Comparison of ENCODE assay signal across 10 mouse cellular contexts in genomic region chr3:149174689-149175390, GRCm38 (mm10).
DNase-seq lines count a peak whose midpoint lies in the region; ATAC-seq and TF ChIP-seq lines count a peak whose summit lies in the region.
"Had no signal": no experiment of that assay in that cellular context is flagged by ENCODE, and none has a peak within 500 bp of the region (broad histone marks: within the 10 kb centered on the region; RNA-seq: fewer than 3 reads in every experiment).

No protein-coding gene starts in this region.

- H3K27me3 ChIP-seq in hindbrain, embryonic 11.5 days (ENCODE audit: control insufficient read depth, insufficient read depth, low read length): no peaks in the 10 kb centered on the region
- no peaks in the 10 kb centered on the region for H3K27me3 ChIP-seq in hindbrain, embryonic 13.5 days
- H3K27me3 ChIP-seq in midbrain, postnatal 0 days (ENCODE audit: insufficient read depth, low read length): no peaks in the 10 kb centered on the region

- no peaks in the 10 kb centered on the region for H3K36me3 ChIP-seq in hindbrain, embryonic 11.5 days (ENCODE audit: control insufficient read depth, insufficient read depth, low read length)
- no peaks in the 10 kb centered on the region for H3K36me3 ChIP-seq in hindbrain, embryonic 13.5 days
- no peaks in the 10 kb centered on the region for H3K36me3 ChIP-seq in midbrain, postnatal 0 days (ENCODE audit: insufficient read depth, low read length)
- H3K36me3 ChIP-seq: heart, embryonic 10.5 days had no signal

- no peak overlapping the region for H3K9ac ChIP-seq in hindbrain, embryonic 11.5 days (ENCODE audit: low read depth, low read length)
- H3K9ac ChIP-seq in hindbrain, embryonic 13.5 days: no peak overlapping the region
- no peak overlapping the region for H3K9ac ChIP-seq in midbrain, postnatal 0 days (replicated peaks; ENCODE audit: low read length, poor library complexity, severe bottlenecking)

- TF ChIP-seq CTCF in midbrain, postnatal 0 days (IDR thresholded peaks at IDR 0.05): no peak

- DNase-seq in hindbrain, embryonic 11.5 days (ENCODE audit: low spot score): peak; percentile 24
- peak; percentile 24 for DNase-seq in ZHBTc4 (ENCODE audit: low read depth, low spot score)
- DNase-seq in midbrain, postnatal 0 days (ENCODE audit: low spot score): peak; percentile 77
- no peak for DNase-seq in gastrocnemius, postnatal 25 days
- DNase-seq in adrenal gland, postnatal 36 days: no peak
- DNase-seq: kidney, postnatal 25 days had no signal

- no peak overlapping the region for H3K27ac ChIP-seq in hindbrain, embryonic 11.5 days (ENCODE audit: low read depth, low read length)
- H3K27ac ChIP-seq in hindbrain, embryonic 13.5 days: no peak overlapping the region
- H3K27ac ChIP-seq in midbrain, postnatal 0 days (ENCODE audit: low read depth, low read length): no peak overlapping the region
- H3K27ac ChIP-seq: heart, embryonic 10.5 days had no signal

- no peaks in the 10 kb centered on the region for H3K9me3 ChIP-seq in hindbrain, embryonic 11.5 days (ENCODE audit: control insufficient read depth, low read length)
- no peaks in the 10 kb centered on the region for H3K9me3 ChIP-seq in hindbrain, embryonic 13.5 days
- no peaks in the 10 kb centered on the region for H3K9me3 ChIP-seq in midbrain, postnatal 0 days (ENCODE audit: low read length)
- H3K9me3 ChIP-seq: heart, embryonic 10.5 days had no signal

- H3K4me1 ChIP-seq in hindbrain, embryonic 11.5 days (replicated peaks; ENCODE audit: control insufficient read depth, insufficient read depth, low read length): no peaks in the 10 kb centered on the region
- H3K4me1 ChIP-seq in hindbrain, embryonic 13.5 days (replicated peaks): peaks cover 10% of the 10 kb centered on the region
- no peaks in the 10 kb centered on the region for H3K4me1 ChIP-seq in midbrain, postnatal 0 days (ENCODE audit: insufficient read depth, low read length)

- no peak overlapping the region for H3K4me3 ChIP-seq in hindbrain, embryonic 11.5 days (ENCODE audit: low read depth, low read length)
- no peak overlapping the region for H3K4me3 ChIP-seq in hindbrain, embryonic 13.5 days
- H3K4me3 ChIP-seq in midbrain, postnatal 0 days (ENCODE audit: low read depth, low read length): no peak overlapping the region
- H3K4me3 ChIP-seq: heart, embryonic 10.5 days had no signal

- no peak for ATAC-seq in hindbrain, embryonic 11.5 days (ENCODE audit: low FRiP score)
- ATAC-seq in hindbrain, embryonic 13.5 days (ENCODE audit: low FRiP score): no peak; the same call in 1 of the 2 replicates
- ATAC-seq in common myeloid progenitor, adult 5-6 weeks (replicated peaks; ENCODE audit: low read depth, poor library complexity, severe bottlenecking): peak; percentile 22; the same call in 1 of the 2 replicates
- ATAC-seq in midbrain, postnatal 0 days (ENCODE audit: low FRiP score): peak; percentile 58; the same call in 1 of the 2 replicates
- ATAC-seq: lung, postnatal 0 days had no signal

- H3K4me2 ChIP-seq in hindbrain, embryonic 11.5 days (replicated peaks; ENCODE audit: low read depth, low read length): no peak overlapping the region
- H3K4me2 ChIP-seq in hindbrain, embryonic 13.5 days: no peak overlapping the region
- H3K4me2 ChIP-seq in midbrain, postnatal 0 days (ENCODE audit: low read depth, low read length, poor library complexity, severe bottlenecking): no peak overlapping the region

- 66% methylated on average over 11 of the region's 11 CpGs for WGBS in hindbrain, embryonic 11.5 days
- 67% methylated on average over 11 of the region's 11 CpGs for WGBS in hindbrain, embryonic 13.5 days
- 60% methylated on average over 11 of the region's 11 CpGs for WGBS in midbrain, postnatal 0 days

Comparison
In these comparisons a context has a peak if more than half of its experiments do, and no peak if none do; other contexts are left out.
1. ATAC-seq: peak in common myeloid progenitor, adult 5-6 weeks (single experiment) and midbrain, postnatal 0 days (single experiment); none in hindbrain, embryonic 11.5 days (single experiment) and hindbrain, embryonic 13.5 days (single experiment).
2. DNase-seq: peak in hindbrain, embryonic 11.5 days (single experiment), ZHBTc4 (single experiment) and midbrain, postnatal 0 days (single experiment); none in gastrocnemius, postnatal 25 days (single experiment) and adrenal gland, postnatal 36 days (0 of 2).